Mouse (Mus musculus) gastrocnemius, adult 8-10 months (tissue): Measurements from ENCODE around the gene D5Ertd579e. TPM values are rescaled to one million over a fixed set of nuclear protein-coding genes. Genes with fewer than 3 reads are reported as not detected.

Experiments
- DNase-seq, 2 experiments: peaks; one replicate each; pipeline ENCODE4 v3.0.0; 2022; ENCODE audit warnings: low spot score in 2 of 2
- total RNA-seq, 4 experiments: library from RNA; stranded (reverse); gene quantifications; 2 replicates each; pipeline ENCODE4 v1.2.4; 2022

D5Ertd579e gene
- total RNA-seq, 4 experiments from 2014 or later: 75.9 to 99.5 (median 81.1) TPM

DNA sequence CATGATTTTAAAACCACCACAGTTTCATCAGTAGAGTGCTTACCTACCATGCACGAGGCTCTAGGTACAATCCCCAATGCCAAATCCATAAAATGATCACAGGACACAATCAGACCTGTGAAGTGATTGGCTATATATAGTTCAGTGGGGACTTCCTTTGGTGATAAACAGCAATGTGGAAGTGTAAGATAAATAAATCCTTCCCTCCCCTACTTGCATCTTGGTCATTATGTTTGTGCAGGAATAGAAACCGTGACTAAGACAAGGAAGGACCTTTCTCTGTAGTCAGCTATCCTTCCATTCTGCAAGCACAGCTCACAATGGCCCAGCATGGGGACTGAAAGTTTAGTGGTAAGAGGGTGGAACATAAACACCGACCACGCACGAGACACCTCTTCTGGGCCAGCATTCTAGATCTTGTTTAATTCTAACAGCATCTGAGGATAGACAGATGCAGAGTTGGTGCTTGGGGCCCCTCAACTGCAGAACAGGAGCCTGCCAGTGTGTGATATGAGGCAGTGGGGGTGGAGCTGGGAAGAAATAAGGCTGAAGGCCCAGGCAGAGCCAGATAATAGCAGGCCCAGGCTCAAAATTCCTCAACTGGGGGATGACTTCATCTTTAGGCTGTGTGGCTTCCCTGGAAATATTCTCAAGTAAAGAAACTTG lies 25.0 kb upstream of the D5Ertd579e start:
- DNase-seq: no peak

DNA sequence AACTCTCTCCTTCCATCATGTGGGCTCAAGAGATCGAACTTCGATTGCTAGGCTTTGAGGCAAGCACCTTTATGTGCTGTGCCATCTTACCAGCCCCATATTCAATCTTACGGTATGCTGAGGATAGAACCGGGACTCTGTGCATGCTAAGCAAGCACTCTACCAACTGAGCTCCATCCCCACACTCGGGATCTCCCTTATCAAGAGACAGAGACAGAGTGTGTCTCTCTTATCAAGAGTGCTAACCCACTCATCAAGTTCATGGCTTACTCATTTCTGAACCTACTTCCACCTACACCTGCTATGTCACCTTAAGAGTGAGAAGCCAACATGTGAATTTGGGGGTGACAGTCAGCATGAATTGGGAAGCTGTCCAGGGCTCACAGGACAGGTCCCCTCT lies 24.4 kb upstream of the D5Ertd579e start:
- no peak for DNase-seq

DNA sequence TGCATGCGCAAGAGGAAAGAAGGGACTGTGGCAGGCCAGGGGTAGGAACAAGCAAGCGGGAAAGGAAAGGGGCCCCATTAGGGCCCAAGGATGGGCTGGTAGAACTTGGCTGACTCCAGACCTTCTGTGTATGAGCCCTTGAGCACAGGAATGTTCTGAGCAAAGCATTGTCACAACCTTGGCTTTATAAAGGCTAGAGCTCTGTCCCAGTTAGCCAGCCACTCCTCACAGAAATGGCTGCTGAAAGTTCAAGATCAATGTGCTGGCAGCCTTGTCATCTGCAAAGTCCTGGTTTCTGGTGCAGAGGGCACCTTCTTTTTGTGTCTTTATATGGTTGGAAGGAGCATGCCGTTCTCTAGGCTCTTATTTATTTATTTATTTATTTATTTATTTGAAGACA lies 23.8 kb upstream of the D5Ertd579e start:
- DNase-seq: no peak

DNA sequence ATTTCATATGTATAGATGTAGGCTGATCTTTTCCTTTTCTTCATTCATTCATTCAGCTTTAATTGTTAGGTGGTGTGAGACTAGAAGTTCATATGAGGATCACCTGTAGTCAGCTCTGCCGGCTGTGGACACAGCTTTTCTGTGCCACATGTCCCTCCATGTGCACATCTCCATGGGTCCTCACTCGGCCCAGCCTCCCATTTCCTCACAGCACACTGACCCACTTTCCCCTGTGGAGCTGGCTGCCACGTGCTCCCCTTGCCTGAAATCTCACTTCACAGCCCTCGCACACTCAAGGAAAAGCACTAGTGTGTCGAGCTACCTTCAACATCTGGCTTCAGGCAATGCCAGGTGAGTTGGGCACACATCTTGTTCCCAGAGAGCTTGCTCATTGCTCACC lies 23.3 kb upstream of the D5Ertd579e start:
- no peak for DNase-seq

DNA sequence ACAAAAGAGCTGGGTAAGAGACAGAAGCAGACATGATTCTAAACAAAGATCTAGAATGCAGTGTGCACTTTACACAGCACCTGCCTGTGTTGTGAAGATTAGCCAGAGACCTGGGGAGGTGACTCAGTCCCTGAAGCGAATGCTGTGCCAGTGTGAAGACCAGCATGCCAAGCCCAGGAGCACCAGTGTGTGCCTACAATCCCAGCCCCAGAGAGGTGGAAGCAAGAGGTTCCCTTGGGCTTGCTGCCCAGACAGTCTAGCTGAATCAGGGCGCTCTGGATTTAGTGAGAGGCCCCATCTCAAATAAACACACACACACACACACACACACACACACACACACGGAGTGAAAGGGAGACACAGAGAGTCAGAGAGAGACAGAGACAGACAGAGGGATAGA lies 22.1 kb upstream of the D5Ertd579e start:
- DNase-seq: no peak

DNA sequence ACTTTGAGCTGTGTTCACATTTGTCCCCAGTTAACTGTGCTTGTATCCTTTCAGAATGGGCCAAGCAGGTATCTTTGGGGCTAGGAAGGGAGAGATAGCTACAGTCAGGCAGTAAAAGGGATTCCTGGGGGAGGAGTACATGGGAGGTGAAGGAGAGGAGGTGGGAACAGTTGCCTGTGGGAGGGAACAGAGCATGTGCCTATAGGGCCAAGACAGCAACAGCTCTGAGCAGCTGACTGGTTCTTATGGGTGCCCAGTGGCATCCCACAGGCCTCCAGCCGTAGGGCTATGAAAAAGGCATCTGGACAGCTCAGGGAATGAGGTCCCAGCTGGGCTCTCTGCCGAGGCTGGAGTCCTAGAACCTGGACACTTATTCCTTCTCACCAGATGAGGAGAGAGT lies 21.0 kb upstream of the D5Ertd579e start:
- no peak for DNase-seq

DNA sequence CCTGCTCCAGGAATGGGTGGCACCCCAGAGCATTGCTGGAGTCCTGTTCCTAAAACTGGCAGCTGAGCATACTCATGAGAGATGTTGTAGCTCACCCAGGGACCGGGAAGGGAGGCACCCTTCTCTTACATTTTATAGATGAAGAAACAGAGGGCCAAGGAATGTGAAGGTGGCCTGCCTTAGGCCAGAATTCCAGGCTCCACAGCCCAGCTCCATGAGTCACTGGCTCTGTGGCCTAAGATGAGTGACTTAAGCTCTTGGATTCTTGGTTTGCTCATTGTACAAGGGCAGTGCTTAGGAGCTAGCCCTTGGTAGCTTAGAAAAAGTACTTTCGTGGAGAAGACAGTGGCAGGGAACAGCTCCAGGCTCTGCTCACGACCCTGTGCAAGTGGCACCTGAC lies 19.0 kb upstream of the D5Ertd579e start:
- no peak for DNase-seq

DNA sequence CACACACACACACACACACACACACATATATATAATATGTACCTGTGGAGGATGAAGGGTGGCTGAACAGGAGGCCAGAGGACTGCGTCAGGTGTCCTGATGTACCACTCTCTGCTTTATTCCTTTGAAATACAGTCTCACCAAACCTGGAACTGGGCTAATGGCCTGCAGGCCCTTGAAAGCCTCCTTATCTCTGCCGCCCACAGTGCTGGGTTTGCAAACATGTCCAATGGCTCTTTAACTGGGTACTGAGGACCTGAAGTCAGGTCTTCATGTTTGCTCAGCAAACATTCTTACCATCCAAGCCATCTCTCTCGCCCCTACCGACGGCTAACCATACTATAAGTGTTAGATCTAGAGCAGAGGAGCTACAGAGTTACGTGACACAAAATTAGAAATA lies 17.9 kb upstream of the D5Ertd579e start:
- DNase-seq: no peak

DNA sequence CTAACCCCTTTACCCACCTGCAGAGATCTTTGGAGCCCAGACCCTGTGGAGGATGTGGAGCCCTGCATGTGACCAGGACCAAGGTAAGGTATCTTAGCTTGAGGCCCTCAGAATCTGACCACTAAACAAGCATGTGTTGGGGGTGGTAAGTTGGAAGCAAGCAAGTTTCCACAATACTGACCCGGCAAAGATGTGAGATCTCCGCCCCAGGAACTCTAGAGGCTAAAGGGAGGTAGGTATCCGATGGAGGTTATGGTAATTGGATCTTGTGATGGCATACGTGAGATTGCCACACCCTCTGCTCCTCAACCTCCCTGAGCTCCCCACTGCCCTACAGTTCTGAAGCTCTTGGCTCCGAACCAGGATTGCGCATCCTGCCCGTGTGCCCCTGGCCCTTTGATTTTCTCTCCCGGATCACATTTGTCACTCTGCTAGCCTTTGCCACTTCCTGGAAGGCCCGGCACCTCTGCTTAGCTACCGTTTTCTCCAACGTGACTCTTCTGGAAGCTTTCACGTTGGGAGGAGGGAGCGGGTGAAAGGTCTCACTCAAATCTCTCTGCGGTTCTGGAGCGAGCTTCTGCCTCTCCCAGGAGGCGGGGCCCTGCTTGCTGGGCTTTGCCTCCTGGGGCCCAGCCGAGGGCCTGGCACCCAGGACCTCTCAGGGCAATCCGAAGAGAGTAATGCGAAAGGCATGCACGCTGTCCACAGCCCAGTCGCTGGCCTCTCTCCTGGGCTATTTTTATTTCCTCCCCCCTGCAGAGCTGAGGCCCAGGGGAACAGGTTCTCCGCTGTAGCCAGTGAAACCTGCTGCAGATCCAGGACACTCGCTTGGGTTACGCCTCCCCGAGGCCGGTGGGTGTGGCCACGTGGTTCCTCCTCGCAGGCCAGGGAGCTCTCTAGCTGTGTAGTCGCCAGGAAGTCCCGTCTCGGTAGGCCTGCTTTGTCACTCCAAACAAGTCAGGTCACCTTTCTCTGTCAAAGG lies 17.0 kb upstream of the D5Ertd579e start:
- DNase-seq: peak; percentile 93 to 94

DNA sequence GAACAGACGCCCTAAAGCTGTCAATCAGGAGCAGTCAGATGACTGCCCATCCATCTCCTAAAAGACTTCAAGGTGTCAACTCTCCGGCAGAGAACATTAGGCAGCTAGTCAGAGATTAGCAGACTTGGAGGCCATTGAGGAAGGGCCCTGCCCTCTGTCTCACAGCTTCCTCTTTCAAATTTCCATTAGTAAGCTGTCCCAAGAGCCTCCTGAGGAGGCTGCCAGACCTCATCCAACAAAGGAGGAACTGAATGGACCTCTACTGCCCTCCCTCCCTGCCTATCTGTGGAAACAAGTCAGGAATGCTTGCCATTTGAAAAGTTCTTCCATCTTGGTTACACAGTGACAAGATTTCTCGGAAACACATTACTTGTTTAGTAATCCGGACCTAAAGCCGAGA lies 16.0 kb upstream of the D5Ertd579e start:
- no peak for DNase-seq

DNA sequence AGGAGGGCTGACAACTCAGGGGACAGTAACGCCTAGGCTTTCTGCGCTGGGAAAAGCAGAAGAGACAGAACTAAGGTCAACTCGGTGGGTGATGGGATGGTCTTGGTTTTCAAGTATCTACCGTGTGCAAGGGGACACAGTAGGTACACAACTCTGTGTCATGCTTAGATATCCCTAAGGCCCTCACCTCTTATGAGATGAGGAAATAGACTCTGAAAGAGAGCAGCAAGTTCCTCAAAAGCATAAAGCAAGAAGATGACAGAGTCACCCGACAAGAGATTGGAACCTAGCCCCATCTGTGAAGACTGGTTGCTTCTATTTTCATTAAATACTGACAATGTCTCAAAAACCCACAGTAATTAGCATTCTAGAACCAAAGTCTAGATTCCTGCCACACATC lies 10.0 kb upstream of the D5Ertd579e start:
- DNase-seq: no peak

DNA sequence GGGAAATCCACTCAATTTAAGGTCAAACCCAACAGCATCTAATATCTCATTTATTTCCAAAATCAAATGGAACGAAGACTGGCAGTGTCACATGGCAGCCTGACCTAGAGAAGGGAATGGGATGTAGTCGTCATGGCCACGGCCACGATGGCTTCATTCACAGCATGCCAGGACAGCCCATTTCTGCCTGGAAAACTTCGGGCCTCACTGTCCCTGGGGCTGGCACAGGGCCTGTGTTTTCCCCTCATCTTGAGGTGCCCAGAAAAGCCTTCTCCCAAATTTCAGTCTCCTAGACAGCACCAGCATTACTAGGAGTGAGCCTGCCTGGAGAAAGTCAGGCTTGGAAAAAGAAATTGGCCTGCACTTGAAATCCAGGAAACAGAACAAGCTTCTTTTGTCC lies 9.6 kb upstream of the D5Ertd579e start:
- DNase-seq: no peak

DNA sequence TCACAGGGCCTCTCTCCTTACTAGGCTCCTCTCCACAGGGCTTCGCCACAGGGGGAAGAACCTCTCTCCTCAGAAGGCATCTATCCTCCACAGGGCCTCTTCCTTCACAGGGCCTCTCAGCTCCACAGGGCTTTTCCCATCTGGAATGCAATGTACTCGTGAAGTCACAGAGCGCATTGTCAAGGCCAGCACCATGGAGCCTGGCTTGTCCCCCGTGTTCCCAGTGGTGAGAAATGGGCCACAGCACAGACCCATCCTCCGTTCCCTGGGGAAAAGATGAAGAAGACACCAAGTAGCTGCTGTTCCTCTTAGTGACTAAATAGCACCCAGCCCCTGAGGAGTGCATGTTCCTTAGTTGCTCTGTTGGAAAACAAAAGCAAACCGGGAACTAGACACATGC lies 8.9 kb upstream of the D5Ertd579e start:
- no peak for DNase-seq

DNA sequence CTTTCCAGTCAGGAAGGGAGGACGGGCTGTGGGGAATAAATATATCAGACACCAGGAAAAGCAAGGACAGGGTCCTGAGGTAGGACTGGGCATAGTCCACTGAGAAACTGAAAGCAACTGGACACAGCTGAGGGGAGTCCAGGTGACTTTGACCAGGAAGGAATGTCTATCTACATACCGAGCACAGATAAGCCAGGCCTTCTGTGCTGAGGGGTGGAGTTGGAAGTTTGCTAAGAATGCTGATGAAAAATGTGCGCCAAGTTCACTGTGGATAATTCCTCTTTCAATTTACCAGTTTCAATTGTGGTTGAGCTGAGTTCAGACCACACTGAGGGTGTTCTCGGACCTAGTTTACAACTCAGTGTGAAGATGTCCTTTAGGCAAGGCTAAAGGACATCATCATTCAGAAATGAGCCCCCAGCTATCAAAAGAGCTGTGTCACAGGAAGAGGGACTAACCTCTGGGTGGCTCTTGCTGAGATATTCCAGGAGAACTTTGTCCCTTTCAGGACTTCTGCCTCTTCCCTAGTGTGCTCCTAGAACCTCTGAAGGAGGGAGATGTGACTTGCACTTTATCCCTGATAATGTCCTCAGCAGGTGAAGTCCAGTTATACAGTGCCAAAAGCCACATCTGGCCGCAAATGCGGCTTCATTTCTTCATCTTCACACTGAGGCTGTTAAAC lies 5.3 kb upstream of the D5Ertd579e start:
- no peak for DNase-seq

DNA sequence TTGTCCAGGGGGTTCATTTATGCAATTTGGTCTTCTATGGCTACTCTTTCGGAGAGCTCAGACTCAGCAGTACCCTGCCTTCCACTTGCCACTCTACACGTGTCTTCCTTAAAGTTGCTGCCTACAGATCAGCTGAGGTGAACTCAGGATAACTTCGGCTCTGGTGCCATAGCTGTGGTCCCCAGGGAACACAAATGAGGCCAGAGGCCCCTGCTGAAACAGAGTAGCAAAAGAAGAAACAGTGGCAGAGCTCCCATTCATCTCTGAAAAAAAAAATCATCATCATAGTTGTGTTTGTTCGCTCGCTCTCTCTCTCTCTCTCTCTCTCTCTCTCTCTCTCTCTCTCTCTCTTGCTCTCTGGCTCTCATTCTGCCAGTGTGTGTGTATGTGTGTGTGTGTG lies 2.9 kb upstream of the D5Ertd579e start:
- no peak for DNase-seq

DNA sequence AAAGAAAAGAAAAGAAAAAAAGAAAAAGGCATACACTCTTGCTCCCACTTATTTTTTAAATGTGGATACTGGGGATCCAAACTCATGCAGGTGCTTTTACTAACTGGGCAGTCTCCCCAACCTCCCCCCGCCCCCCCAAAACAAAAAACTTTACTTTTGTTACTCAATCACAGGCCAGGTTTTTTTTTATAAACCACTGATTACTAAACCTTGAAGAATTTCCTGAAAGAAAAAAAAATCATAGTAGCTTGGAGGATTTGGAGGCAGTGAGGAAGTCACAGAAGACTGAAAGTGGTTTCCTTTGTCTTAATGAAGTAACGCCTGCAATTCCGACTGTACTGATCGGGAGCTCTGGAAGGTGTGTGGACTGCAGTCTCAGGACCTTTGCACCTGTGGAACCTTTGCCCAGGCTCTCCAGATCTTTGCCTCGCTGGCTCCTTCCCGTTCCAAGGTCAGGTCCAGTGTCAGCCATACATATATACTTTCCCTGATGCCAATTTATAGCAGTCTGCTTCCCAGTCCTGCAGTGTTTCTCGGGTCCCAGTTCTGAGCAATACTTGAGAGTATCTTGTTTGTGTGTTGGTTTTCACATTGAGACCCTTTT lies 2.3 kb upstream of the D5Ertd579e start:
- no peak for DNase-seq

DNA sequence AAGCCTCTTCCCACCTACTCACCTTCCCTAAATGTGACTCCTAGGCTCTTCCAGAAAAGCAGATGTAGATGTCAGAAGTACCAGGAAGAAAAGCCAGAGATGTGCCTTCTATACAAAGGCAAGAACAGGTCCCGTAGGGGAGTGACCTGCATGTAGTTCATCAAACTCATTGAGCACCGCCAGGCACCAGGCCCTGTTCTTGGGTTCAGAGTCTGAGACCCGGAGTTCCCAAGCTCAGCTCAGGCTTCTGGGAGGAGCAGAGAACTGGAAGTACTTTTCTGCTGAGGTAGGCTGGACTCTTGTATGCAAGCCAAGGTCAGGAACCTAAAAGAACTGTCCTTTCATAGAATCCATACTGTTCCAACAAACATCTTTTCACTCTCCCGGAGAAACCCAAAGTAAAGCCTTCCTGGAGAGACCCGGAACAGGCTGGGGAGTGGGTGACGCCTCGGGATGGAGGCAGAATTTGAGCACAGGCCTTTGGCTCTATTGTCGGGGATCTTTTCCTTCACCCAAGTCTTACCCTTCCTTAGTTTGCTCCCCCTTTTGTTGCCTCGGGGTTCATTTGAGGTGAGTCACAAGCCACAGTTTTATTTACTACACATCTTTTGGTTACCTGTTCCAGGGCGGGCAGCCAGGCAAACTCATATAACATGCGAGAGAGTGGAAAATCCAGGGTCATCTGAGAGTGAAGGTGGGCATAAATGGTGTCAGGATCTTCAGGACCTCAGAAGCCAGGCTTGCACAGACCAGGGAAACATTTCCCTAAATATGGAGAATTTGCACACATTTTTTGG lies 878 bp upstream of the D5Ertd579e start:
- DNase-seq: no peak

DNA sequence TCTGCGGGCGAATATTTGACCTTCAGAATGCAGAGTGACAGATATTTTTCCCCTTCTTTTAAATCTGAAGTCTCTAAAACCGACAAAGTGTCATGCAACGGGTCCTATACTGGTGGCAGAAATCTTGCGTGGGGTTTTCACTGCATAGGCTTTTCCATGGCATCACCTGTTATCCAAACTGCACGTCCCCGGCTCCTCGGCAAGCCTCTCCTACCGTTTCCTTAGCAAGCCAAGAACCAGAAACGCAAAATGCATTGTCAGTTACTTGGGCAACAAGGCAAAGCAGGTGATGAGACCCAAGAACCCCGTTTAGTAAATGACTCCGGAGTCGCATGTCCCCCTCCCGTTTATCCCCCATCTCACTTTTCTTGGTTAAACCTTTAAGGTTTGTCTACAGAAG lies 819 bp downstream of the D5Ertd579e start:
- DNase-seq: no peak

DNA sequence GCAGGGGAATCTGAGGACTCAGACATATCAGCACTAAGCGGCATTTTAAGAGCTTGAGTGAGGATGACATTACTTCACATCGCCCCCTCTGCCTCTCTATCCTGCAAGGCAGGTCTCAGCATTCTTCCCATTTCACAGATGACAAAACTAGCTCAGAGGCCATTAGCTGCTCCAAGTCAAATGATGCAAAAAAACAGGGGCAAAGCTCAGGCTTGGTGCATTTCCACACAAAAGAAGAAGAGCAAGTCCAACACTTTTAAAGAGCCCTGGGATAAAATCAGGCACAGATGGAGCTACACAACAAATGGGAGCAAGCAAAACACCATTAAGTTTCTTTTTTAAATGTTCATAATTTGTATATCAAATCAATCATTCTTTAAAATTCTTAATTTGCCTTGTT lies 2.2 kb downstream of the D5Ertd579e start:
- DNase-seq: no peak

DNA sequence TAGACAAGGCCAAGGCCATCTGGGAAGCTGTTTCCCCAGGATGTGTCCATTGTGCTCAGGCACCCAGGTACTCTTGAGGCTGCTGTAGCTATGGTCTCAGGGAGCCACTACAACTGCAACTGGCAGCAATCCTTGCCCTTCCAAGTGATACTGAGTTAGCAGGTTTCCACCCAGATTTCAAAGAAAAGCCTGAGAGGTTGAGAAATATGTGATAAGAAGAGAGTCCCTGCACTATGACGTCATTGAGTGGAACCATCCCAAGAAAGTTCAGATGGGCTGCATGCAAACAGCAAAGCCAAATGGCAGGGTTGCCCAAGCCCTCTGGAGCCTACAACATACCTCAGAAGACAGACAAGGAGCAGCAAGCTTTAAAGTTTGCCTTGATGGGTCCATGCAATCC lies 4.4 kb downstream of the D5Ertd579e start:
- no peak for DNase-seq

DNA sequence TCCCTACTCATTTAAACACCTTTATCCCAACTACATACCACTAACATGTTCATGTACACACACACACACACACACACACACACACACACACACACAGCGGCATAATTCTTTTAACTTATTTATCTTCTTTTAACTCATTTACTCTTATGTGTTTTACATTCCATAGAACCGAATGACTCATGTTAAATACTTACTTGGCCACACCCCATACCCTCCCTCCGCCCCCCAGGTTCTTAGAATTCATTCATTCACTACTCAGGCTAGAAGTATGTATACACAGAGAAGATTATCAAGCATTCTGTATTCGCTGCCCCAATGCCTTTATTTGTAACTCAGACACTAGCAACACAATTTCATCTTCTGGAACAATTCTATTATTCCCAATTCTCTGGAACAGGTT lies 10.7 kb downstream of the D5Ertd579e start:
- no peak for DNase-seq
